Mouse (Mus musculus) cerebellum, adult (tissue): Measurements from ENCODE around the gene Chn2.
"Not testable (repeated sequence)": the region's sequence is repeated elsewhere in the genome, so short reads cannot be mapped to it uniquely, and the experiment has no call there.

Experiments used
- ATAC-seq: cut with Nextera tagmentation; 2 replicates; pipeline ENCODE4 v1.9.2; 2017; ENCODE audit warnings: mild to moderate bottlenecking, moderate library complexity, mixed read lengths; ENCODE audit not compliant: insufficient number of reproducible peaks, low FRiP score, low TSS enrichment

Gene Chn2

GRCm38 (mm10) chr6:54142848-54143651 lies 103.7 kb downstream of the Chn2 start:
- ATAC-seq, result no peak

GRCm38 (mm10) chr6:54143652-54143960 lies 104.3 kb downstream of the Chn2 start:
- ATAC-seq, result no peak

- ATAC-seq, result no peak
Measured at GRCm38 (mm10) chr6:54148844-54149526, 109.6 kb downstream of the Chn2 start.

- no peak for ATAC-seq
Measured at GRCm38 (mm10) chr6:54150821-54151220, 111.5 kb downstream of the Chn2 start.

DNA sequence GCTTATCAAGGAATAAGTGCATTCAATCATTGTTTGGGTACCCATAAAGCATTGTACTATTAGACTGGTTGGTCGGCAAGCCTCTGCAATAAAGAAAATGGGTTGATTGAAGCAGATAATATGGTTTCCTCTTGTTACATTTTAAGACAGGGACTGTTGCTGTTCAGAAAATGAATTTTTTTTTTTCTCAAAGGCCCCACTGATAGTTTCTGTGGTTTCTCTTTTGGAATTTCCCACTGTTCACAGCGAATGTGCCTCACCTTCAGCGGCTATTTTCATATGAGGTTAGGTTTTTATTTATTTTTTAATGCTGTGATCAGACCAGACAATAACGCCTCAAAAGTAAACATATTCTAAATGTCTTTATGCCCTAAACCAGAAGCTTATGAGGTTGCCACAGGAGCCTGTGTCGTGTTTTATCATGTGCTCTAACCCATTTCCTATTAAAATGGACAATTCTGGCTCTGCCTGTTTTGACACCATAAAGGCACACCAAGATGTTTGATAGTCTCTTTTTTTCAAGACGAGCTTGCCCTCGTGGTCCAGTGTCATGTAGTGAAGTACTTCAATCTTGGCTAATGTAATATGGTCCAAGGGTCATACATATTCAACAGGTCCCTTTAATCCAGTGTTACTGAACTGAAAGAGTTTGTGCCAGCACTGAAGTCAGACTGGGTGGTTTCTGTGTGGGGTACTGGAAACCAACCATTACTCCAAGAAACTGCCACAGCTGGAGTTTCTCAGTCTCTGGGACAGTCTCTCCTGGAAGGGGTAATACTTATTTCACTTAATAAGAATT lies 112.3 kb downstream of the Chn2 start:
- ATAC-seq, result no peak

GRCm38 (mm10) chr6:54157097-54157496 lies 117.7 kb downstream of the Chn2 start:
- no peak for ATAC-seq

DNA sequence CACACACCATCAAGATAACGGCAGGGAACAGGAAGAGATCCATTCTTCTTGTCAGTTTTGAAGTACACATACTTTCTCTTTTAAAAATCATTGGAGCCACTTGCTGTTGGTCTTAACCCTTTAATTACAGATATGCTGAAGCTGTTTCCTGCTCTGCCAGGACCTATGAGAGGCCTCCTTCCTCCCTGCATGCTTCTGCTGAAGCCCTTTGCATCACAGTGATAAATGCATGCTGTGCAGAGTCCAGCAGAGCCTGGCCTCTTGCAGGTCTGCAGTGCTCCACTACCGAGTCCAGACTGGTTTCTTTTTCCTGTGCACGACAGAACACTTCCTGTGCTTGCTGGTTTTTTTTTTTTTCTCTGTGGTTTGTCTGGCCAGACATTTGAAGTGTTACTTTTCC lies 119.0 kb downstream of the Chn2 start:
- ATAC-seq, result no peak

DNA sequence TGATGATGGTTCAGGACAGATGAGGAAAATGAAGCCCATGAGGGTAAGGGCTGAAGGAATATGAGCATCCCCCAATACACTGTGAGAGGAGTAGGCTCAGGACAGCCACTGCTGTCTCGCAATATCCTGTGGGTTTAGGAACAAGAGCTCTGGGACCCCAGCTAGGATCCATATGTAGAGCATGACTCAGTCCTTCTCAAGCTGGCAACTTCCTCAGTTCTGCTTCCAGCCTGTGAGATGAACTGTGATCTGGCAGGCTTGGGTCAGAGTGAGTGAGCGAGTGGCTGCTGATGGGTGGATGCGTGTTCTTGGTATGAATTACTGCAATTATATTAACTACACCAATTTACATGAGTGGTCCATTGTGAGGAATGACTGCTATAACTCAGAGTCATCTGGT lies 121.3 kb downstream of the Chn2 start:
- ATAC-seq, result peak; percentile 62; the same call in 1 of the 2 replicates

GRCm38 (mm10) chr6:54161246-54161645 lies 121.9 kb downstream of the Chn2 start:
- no peak for ATAC-seq

GRCm38 (mm10) chr6:54162321-54162720 lies 123.0 kb downstream of the Chn2 start:
- ATAC-seq, result no peak

DNA sequence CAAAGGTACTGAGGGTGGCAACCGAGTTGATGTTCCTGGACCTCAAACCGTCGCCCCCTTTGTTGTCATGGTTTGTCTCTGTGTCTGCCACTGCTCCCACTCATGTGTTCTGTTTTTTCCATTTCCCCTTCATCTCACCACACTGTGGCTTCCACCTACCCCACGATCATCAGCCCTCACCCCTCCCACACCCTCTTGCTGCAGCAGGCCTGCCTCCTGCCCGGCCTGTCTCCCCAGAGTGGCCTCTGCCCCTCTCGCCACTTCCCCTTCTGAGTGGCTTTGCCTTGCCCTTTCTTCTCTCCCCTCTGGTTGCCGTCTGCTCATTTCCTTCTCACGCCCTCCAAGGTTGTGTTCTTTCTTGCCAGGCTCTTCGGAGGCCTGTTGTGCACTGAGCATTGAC lies 123.4 kb downstream of the Chn2 start:
- ATAC-seq, result no peak

DNA sequence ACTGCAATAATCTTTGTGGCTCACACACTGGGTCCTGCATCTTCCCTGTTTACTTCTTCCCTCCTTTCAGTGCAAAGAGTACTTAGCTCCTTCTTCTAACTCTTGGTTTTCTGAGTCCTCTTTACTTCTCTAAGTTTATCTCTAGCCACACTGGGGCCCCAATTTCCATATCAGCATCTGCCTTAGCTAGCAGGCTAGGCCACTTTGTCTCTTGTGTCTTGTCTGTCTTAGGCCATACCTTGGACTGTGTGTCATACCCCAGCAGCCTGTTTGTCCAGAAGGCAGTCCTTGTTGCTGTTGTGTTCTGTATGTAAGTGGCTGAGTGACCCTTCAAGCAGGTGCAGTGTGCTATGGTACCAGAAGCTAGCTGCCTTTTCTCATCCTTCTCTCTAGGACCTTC lies 124.3 kb downstream of the Chn2 start:
- ATAC-seq, result no peak

DNA sequence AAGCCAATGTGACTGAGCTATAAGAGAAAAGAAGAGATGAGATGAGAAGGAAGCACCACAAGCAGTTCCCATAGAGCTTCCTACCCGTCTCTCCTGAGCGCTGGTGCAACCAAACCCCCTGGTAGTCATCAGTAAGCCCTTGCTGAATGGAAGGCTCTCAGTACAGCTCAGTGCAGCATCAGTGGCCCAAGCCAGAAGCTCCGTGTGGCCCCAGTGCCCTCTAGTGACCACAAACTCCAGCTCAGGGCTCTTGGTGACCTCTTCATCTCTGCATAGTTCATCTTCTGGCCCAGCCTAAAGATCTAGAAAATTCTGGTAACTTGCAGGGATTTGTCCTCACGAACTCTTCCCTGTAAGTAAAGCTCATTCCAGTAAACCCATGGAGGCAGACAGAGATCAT lies 125.4 kb downstream of the Chn2 start:
- peak; percentile 69 for ATAC-seq

GRCm38 (mm10) chr6:54165246-54165645 lies 125.9 kb downstream of the Chn2 start:
- ATAC-seq, result no peak

DNA sequence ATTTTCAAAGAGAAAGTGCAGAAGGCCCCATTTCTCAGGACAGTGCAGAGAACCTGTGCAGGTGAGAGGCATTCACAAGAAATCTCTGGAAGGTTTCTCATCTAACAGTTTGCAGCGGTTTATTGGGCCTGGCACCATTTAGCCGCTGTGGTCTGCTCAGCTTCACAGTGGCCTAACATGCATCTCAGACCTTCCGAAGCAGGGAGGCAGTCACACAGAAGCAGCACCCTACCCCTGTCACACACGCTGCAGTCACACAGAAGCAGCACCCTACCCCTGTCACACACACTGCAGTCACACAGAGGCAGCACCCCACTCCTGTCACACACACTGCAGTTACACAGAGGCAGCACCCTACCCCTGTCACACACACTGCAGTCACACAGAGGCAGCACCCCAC lies 126.5 kb downstream of the Chn2 start:
- no peak for ATAC-seq

DNA sequence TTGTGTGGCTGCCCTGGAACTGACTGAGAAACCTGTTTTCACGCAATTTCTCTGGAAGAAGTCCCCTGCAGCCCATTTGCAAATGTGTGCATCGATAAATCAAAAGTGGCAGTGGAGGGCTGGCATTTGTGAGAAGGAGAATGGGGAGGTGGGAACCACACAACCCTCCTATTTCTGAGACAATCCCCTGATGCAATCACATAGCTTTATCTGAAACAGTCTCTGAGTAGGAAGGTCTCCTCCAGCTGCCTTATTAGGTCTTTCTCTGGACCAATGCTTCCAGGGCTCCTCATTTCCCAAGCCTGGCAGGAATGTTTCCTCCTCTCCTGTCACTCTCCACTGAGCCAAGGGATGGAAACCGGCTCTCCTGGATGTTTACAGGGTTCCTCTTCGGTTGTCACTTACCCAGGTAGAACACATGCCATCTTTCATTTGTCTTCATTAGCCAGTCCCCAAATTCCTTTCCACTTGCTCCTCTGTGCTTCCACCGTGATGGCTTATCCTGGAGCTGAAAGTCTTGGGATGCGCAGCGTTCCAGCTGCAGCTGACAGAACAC lies 127.7 kb downstream of the Chn2 start:
- ATAC-seq, result no peak

GRCm38 (mm10) chr6:54170286-54170894 lies 131.0 kb downstream of the Chn2 start:
- ATAC-seq, result no peak

DNA sequence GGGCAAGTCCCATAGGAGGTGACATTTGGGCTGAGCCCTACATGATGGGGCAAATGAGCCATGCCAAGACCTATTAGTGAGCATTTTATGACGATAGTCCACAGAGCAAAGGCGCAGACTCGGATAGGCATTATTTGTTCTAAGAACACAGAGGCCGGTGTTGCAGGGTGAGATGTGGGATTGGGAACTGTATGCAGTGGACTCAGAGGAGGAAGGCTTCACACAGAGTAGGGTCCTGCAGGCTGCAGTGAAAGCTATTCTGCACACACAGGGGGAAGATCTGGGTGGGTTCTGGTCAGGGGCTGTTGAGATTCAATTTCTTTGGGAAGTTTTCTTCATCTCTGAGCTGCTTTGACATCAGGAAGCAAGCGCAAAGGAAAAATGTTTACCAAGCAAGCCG lies 132.0 kb downstream of the Chn2 start:
- no peak for ATAC-seq

GRCm38 (mm10) chr6:54175473-54176215 lies 136.3 kb downstream of the Chn2 start:
- ATAC-seq, result no peak

- ATAC-seq, result not testable (repeated sequence)
Measured at GRCm38 (mm10) chr6:54177081-54177480, 137.7 kb downstream of the Chn2 start.
